Mouse (Mus musculus): Measurements from ENCODE around the gene Leng9. TPM values are rescaled to one million over a fixed set of nuclear protein-coding genes. Genes with fewer than 3 reads are reported as not detected.

Leng9 gene
- total RNA-seq, 2 experiments from 2014 or later: 2.0 TPM; not detected in 1

GRCm38 (mm10) chr7:4126992-4127785, 23.0 kb downstream of the Leng9 start:
- no peak for ATAC-seq (replicated peaks; ENCODE audit: poor library complexity, severe bottlenecking)

GRCm38 (mm10) chr7:4125306-4125705, 24.9 kb downstream of the Leng9 start:
- no peak for ATAC-seq (replicated peaks; ENCODE audit: poor library complexity, severe bottlenecking)

- ATAC-seq (replicated peaks; ENCODE audit: poor library complexity, severe bottlenecking): no peak
Measured at GRCm38 (mm10) chr7:4124856-4125255, 25.3 kb downstream of the Leng9 start.

- ATAC-seq (replicated peaks; ENCODE audit: poor library complexity, severe bottlenecking): peak; percentile 75
Measured at GRCm38 (mm10) chr7:4124315-4124759, 25.8 kb downstream of the Leng9 start.

DNA sequence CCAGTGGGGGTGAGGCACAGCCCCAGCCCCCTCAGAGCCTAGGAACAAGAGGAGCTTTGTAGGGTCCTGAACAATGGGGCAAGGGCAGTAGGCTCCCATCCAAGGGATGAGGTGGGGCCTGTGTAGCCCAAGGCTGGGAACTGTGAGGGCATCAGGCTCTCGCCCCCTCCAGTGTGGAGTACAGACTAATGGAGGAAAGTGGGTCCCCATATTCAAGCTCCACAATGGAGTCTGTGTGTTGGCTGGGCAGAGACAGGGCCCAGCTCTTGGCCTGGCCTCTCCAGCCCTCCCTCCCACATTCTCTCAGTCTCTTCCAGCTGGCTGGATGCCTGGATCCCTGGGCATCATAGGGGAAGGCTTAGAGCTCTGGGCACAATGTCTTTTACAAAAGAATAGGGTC, 26.4 kb downstream of the Leng9 start:
- no peak for ATAC-seq (replicated peaks; ENCODE audit: poor library complexity, severe bottlenecking)

DNA sequence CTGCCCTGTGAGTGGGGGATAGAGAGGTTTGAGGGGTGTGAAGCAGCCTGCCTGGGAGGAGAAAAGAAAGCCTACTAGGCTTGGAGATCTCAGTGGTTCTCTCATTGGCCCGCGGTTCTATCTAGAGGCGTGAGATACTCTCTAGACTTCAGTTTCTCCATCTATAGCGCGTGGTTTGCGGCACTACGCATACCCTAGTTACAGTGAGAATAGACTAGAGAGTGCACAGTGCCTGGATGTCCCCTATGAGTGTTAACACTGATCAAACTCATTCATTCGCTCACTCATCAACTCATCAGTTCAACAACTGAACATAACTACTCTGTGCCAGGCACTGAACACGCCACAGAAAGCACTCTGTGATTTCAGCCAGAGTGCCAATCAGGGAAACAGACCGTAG, 27.4 kb downstream of the Leng9 start:
- ATAC-seq (replicated peaks; ENCODE audit: poor library complexity, severe bottlenecking): no peak

DNA sequence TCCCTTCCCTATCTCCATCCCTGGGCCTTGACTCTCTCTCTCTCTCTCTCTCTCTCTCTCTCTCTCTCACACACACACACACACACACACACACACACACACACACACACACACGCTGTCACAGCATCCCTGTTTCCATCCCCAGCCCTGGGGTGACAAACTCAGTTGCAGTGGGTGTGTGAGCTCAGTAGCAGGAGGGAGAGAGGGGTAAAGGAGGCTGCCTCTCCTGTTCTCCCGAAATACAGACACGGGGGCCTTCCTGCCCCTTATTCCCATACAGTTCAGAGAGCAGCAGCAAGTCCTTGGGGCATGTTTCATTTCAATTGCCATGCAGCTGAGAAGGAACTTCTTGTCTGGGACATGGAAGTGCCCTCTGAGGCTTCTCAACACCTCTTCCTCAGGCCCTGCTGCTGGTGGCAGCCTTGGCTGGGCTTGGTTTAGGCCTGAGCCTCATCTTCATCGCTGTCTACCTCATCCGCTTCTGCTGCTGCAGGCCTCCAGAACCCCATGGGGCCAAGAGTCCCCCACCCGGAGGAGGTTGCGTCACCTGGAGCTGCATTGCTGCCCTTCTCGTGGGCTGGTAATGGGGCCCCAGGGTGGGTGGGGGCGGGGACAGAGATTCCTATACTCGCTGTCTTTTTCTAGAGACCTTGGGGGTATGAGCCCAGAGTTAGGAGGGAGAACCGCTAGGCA, 28.0 kb downstream of the Leng9 start:
- no peak for ATAC-seq (replicated peaks; ENCODE audit: poor library complexity, severe bottlenecking)

DNA sequence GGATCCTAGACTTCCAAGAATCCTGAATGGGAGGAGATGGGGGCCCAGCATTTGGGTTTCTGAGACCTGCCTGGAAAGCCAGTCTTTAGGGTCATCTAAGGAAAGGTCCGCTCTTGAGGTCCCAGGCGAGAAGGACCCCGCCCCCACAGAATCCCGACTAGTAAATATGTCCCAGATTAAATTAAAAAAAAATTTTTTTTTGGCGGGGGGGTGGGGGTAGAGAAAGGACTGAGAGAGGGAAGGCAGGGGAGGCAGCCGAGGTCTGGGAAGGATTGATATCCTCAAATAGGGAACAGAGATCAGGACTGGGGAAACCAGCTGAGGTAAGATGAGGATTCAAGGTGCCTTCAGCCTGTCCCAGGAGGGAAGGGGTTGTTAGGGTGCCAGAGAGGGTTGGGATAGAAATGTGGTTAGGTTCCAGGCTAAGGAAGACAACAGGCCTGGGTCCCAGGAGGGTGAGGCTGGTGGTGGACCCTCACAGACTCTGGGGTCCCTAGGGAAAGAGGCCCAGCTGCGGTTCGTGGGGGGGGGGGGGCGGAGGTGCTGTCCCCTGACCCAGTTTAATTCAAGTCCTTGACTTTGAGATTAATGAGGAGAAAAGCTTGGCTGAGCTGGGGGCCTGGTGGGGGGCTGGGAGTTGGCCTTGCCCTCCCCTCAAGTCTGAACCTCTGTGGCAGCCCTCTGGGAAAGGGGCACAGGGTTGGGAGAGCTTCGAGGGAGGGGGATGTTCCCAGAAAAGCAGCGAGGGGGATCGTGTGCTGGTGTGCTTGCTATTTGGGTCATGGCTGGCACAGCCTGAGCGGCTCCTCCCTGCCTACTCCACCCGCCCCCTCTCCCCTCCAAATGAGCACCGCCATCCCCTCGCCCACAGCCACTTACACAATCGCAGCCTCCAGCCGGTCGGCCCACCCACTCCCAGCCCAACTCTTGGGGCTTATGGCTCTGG, 29.9 kb downstream of the Leng9 start:
- no peak for ATAC-seq (replicated peaks; ENCODE audit: poor library complexity, severe bottlenecking)

GRCm38 (mm10) chr7:4119344-4119902, 30.8 kb downstream of the Leng9 start, which contains the start of gene Ttyh1:
TSS of gene Ttyh1 (plus strand) at chr7:4119408.
- ATAC-seq (replicated peaks; ENCODE audit: poor library complexity, severe bottlenecking): peak; percentile 51; the same call in 1 of the 2 replicates

GRCm38 (mm10) chr7:4117050-4117814, 32.9 kb downstream of the Leng9 start:
- no peak for ATAC-seq (replicated peaks; ENCODE audit: poor library complexity, severe bottlenecking)

- ATAC-seq (replicated peaks; ENCODE audit: poor library complexity, severe bottlenecking): no peak
Measured at GRCm38 (mm10) chr7:4111766-4112165, 38.4 kb downstream of the Leng9 start.

GRCm38 (mm10) chr7:4103411-4103810, 46.8 kb downstream of the Leng9 start:
- ATAC-seq (replicated peaks; ENCODE audit: poor library complexity, severe bottlenecking): peak; percentile 58

DNA sequence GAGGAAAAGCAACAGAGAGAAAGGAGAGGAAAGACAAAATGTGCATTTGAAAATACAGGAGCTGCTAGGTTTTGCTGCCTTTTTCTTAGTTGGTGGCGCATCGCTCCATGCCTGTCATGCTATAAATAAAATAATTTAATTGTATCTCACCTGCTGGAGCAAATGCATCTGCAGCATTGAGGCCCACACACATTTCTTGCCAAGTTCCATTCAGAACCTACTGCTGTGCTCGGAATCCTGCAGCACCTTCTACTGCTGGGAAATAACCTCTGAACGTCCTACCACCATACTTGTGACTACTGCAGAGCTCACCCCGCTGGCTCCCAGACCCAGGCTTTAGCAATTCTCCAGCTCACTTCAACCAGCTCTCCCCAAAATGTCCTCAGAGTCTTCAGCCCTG, 49.0 kb downstream of the Leng9 start:
- ATAC-seq (replicated peaks; ENCODE audit: poor library complexity, severe bottlenecking): no peak

GRCm38 (mm10) chr7:4098832-4099231, 51.3 kb downstream of the Leng9 start:
- peak; percentile 87 for ATAC-seq (replicated peaks; ENCODE audit: poor library complexity, severe bottlenecking)

- ATAC-seq (replicated peaks; ENCODE audit: poor library complexity, severe bottlenecking): no peak
Measured at GRCm38 (mm10) chr7:4098301-4098700, 51.9 kb downstream of the Leng9 start.
